Mouse (Mus musculus) C2C12 (cell line): ENCODE data around the gene Stab1.

Experiments
- CEBPB ChIP-seq: IDR thresholded peaks from one replicate; pipeline ENCODE4 v1.6.1; 2011; ENCODE audit warnings: low read depth, mild to moderate bottlenecking, control low read depth, moderate library complexity
- CTCF ChIP-seq: IDR thresholded peaks from one replicate; pipeline ENCODE4 v1.5.1; 2011; ENCODE audit not compliant: control insufficient read depth, insufficient read depth, insufficient read length
- MAX ChIP-seq: IDR thresholded peaks from one replicate; pipeline ENCODE4 v1.6.1; 2011; ENCODE audit warnings: mild to moderate bottlenecking, control low read depth
- USF1 ChIP-seq: IDR thresholded peaks from one replicate; pipeline ENCODE4 v1.6.1; 2011; ENCODE audit warnings: low read depth, mild to moderate bottlenecking, control low read depth, moderate library complexity

DNA sequence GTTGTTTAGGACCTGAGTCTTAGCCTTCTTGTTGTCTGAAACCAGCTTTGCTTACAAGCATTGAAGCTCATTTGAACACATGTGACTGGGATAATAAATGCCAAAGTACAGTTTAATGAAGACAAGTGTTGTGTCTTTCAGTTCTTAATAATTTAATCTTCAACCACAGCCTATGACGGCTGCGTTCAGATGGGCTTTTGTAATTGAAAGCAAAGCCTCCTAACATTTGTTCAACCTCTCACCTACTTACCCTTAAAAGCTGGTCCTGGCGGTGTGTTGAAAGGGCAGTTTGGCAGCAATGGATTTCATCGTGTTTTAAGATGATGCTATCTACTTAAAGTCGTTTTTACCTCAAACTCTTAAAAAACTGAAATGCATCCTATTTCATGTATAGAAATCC lies 56.3 kb downstream of the Stab1 start:
- TF ChIP-seq CTCF = no peak
- no peak for TF ChIP-seq CEBPB
- no peak for TF ChIP-seq MAX
- no peak for TF ChIP-seq USF1
